Mouse (Mus musculus) intestine, postnatal 0 days (tissue): Measurements from ENCODE around the gene N4bp2l2. TPM values are rescaled to one million over a fixed set of nuclear protein-coding genes. Genes with fewer than 3 reads are reported as not detected.

Source experiments
- ATAC-seq: fragments of 200-750 bp; cut with Nextera tagmentation; 2 replicates; pipeline ENCODE4 v1.8.0; 2017; ENCODE audit warnings: mild to moderate bottlenecking, moderate TSS enrichment, moderate library complexity
- H3K27ac ChIP-seq: fragments of 300-500 bp; sonication (generic); 2 replicates; pipeline ENCODE4 v1.5.1; 2014; ENCODE audit warnings: mild to moderate bottlenecking, low read depth, low read length, moderate library complexity
- H3K27me3 ChIP-seq: fragments of 300-500 bp; sonication (generic); replicated peaks from 2 replicates; pipeline ENCODE4 v1.6.1; 2014; ENCODE audit warnings: low read length, mixed read lengths; ENCODE audit not compliant: control insufficient read depth, insufficient read depth
- H3K36me3 ChIP-seq: fragments of 300-500 bp; sonication (generic); 2 replicates; pipeline ENCODE4 v1.6.1; 2014; ENCODE audit warnings: mild to moderate bottlenecking, moderate library complexity; ENCODE audit not compliant: control insufficient read depth, insufficient read depth
- H3K4me1 ChIP-seq: fragments of 300-500 bp; sonication (generic); replicated peaks from 2 replicates; pipeline ENCODE4 v1.6.1; 2014; ENCODE audit warnings: antibody characterized with exemption, low read length, mixed read lengths; ENCODE audit not compliant: control insufficient read depth, insufficient read depth
- H3K4me2 ChIP-seq: fragments of 300-500 bp; sonication (generic); replicated peaks from 2 replicates; pipeline ENCODE4 v1.6.1; 2014; ENCODE audit warnings: low read depth, mild to moderate bottlenecking, moderate library complexity
- H3K4me3 ChIP-seq: fragments of 300-500 bp; sonication (generic); 2 replicates; pipeline ENCODE4 v1.5.1; 2014; ENCODE audit warnings: low read depth, low read length
- H3K9ac ChIP-seq: fragments of 300-500 bp; sonication (generic); 2 replicates; pipeline ENCODE4 v1.6.1; 2014; ENCODE audit warnings: mild to moderate bottlenecking, low read depth, low read length
- H3K9me3 ChIP-seq: fragments of 300-500 bp; sonication (generic); 2 replicates; pipeline ENCODE4 v1.6.1; 2016; ENCODE audit warnings: mixed run types; ENCODE audit not compliant: control insufficient read depth
- CTCF ChIP-seq: sonication (generic); IDR thresholded peaks from 2 replicates; pipeline ENCODE4 v1.5.1; 2016; ENCODE audit warnings: low read depth, mild to moderate bottlenecking, control low read depth, antibody characterized with exemption, moderate library complexity
- WGBS: fragments of 180-500 bp; shearing (Covaris S2); extraction: QIAGEN DNeasy Blood & Tissue Kit; methylation state at CpG from one replicate; pipeline ENCODE4 v1.1.7; 2014; 5-methylcytosine and 5-hydroxymethylcytosine counted together
- polyA plus RNA-seq: library from polyadenylated mRNA; unstranded; fragments of >200 nt; fragmentation: Nextera tagmentation; extraction: Ambion mirVana; gene quantifications from 2 replicates; pipeline ENCODE4 v1.2.1, GENCODE M21; 2015

N4bp2l2 gene
- polyA plus RNA-seq, 1 experiment from 2014 or later, result 38.3 TPM

- H3K36me3 ChIP-seq, result no peaks in the 10 kb centered on the region
- no peaks in the 10 kb centered on the region for H3K9me3 ChIP-seq
- WGBS, result 64% methylated on average over 2 of the region's 2 CpGs
- no peak overlapping the region for H3K4me3 ChIP-seq
- no peak overlapping the region for H3K9ac ChIP-seq
- no peak overlapping the region for H3K27ac ChIP-seq
- no peak for ATAC-seq
- no peak for TF ChIP-seq CTCF
- H3K4me2 ChIP-seq, result no peak overlapping the region
- no peaks in the 10 kb centered on the region for H3K27me3 ChIP-seq
- H3K4me1 ChIP-seq, result no peaks in the 10 kb centered on the region
Measured at GRCm38 (mm10) chr5:150616216-150616615, 49.8 kb downstream of the N4bp2l2 start.

GRCm38 (mm10) chr5:150614054-150614453, 51.9 kb downstream of the N4bp2l2 start:
- Histone ChIP-seq H3K27me3 (no peaks in the 10 kb centered on the region), H3K36me3 (no peaks in the 10 kb centered on the region), H3K27ac (no peak overlapping the region), H3K9me3 (no peaks in the 10 kb centered on the region), H3K9ac (no peak overlapping the region), H3K4me3 (no peak overlapping the region), H3K4me2 (no peak overlapping the region), H3K4me1 (no peaks in the 10 kb centered on the region)
- no peak for ATAC-seq
- no peak for TF ChIP-seq CTCF
- 80% methylated on average over 2 of the region's 2 CpGs for WGBS

- Histone ChIP-seq H3K27ac (no peak overlapping the region), H3K27me3 (no peaks in the 10 kb centered on the region), H3K36me3 (no peaks in the 10 kb centered on the region), H3K4me3 (no peak overlapping the region), H3K9ac (no peak overlapping the region), H3K4me1 (no peaks in the 10 kb centered on the region), H3K9me3 (no peaks in the 10 kb centered on the region), H3K4me2 (peak overlapping the region; percentile 18; the same call in 1 of the 2 replicates)
- TF ChIP-seq CTCF, result no peak
- 37% methylated on average over 12 of the region's 12 CpGs for WGBS
- peak; percentile 75 for ATAC-seq
Measured at GRCm38 (mm10) chr5:150611697-150612096, 54.3 kb downstream of the N4bp2l2 start.

- Histone ChIP-seq H3K27me3 (no peaks in the 10 kb centered on the region), H3K9me3 (no peaks in the 10 kb centered on the region), H3K4me2 (no peak overlapping the region), H3K4me3 (no peak overlapping the region), H3K27ac (no peak overlapping the region), H3K9ac (no peak overlapping the region), H3K36me3 (no peaks in the 10 kb centered on the region), H3K4me1 (no peaks in the 10 kb centered on the region)
- TF ChIP-seq CTCF, result no peak
- 74% methylated on average over 1 of the region's 1 CpGs for WGBS
- no peak for ATAC-seq
Measured at GRCm38 (mm10) chr5:150611136-150611535, 54.8 kb downstream of the N4bp2l2 start.

GRCm38 (mm10) chr5:150607631-150608030, 58.4 kb downstream of the N4bp2l2 start:
- no peak for ATAC-seq
- whole genome bisulfite sequencing, result 90% methylated on average over 8 of the region's 8 CpGs
- Histone ChIP-seq H3K27ac (no peak overlapping the region), H3K4me1 (no peaks in the 10 kb centered on the region), H3K36me3 (no peaks in the 10 kb centered on the region), H3K27me3 (no peaks in the 10 kb centered on the region), H3K4me3 (no peak overlapping the region), H3K4me2 (no peak overlapping the region), H3K9ac (no peak overlapping the region), H3K9me3 (no peaks in the 10 kb centered on the region)
- TF ChIP-seq CTCF, result no peak

- Histone ChIP-seq H3K36me3 (no peaks in the 10 kb centered on the region), H3K4me1 (no peaks in the 10 kb centered on the region), H3K4me3 (no peak overlapping the region), H3K9ac (no peak overlapping the region), H3K27ac (no peak overlapping the region), H3K4me2 (no peak overlapping the region), H3K27me3 (no peaks in the 10 kb centered on the region), H3K9me3 (no peaks in the 10 kb centered on the region)
- 95% methylated on average over 6 of the region's 6 CpGs for WGBS
- TF ChIP-seq CTCF, result no peak
- no peak for ATAC-seq
Measured at GRCm38 (mm10) chr5:150606131-150606530, 59.9 kb downstream of the N4bp2l2 start.
